Mouse (Mus musculus): ENCODE data around the gene Gm7247. TPM values are rescaled to one million over a fixed set of nuclear protein-coding genes. Genes with fewer than 3 reads are reported as not detected.

Gm7247 gene
- total RNA-seq (2023): not detected

DNA sequence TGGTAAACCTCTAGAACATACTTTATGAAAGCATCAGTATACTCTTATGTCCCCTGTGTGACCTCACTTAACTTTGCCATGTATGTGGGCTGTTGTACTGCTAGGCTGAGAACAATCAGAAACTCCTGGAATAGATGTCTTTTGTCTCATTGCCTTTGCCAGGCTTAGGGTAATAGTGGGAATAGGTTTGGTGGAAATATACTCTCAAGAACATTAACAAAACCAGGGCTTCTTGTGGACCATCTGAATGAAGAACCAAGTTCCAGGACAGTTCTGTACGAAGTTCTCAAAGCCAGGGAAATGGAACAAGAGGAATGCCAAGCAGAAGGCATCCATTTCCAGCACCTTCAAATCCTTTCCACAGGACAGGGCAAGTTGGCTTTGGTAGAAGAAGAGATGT lies at the start of gene Gm7247:
Gene Gm7247, plus strand, starts transcription at position 301 of the 400 bp plus-strand sequence.

DNA sequence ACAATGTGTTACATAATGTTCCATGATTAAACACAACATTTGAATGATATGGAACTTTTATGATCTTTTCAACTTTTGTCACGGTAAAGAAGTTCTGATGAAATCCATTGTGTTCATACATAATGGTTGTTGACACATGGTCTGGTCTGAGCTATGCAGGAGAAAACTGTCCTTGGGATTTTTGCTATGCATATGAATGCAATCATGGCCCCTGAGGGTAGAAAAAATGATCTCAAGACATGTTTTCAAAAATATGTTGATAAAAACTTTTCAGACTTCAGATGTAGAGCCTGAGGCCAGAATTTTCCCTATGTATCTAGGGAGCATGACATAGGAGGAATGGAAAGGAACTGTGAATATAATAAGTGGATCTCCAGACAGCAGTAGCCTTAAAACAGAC lies 49.0 kb downstream of the Gm7247 start, which contains the start of gene Vmn2r88:
Gene Vmn2r88, plus strand, starts transcription at position 301 of the 400 bp plus-strand sequence.

DNA sequence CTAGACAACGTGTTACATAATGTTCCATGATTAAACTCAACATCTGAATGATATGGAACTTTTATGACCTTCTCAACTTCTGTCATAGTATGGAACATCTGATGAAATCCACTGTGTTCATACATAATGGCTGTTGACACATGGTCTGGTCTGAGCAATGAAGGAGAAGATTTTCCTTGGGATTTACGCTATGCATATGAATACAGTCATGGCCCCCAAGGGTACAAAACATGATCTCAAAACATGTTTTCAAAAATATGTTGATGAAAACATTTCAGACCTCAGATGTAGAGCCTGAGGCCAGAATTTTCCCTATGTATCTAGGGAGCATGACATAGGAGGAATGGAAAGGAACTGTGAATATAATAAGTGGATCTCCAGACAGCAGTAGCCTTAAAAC lies 90.0 kb downstream of the Gm7247 start, which contains the start of gene Vmn2r89:
Gene Vmn2r89, plus strand, starts transcription at position 301 of the 400 bp plus-strand sequence.

DNA sequence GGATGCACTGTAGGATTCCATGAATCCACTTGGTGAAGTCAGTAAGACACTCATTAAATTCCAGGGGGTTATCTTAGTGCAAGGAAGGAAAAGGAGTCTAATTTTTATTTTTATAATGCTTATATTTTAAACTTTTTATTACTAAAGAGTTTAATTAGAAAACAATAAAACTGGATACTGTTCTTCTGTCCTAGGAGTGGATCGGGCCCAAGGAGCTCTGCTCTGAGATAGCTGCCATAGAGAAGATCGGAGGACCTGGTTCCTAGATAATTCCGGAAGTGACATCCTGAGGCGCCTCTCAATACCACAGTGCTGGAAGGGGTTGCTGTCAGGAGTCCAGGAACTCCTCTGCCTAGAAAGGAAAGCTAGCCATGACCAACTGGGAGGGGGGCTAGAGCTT lies 190.9 kb downstream of the Gm7247 start, which contains the start of gene Gm5622:
Gene Gm5622, plus strand, starts transcription at position 301 of the 400 bp plus-strand sequence.

DNA sequence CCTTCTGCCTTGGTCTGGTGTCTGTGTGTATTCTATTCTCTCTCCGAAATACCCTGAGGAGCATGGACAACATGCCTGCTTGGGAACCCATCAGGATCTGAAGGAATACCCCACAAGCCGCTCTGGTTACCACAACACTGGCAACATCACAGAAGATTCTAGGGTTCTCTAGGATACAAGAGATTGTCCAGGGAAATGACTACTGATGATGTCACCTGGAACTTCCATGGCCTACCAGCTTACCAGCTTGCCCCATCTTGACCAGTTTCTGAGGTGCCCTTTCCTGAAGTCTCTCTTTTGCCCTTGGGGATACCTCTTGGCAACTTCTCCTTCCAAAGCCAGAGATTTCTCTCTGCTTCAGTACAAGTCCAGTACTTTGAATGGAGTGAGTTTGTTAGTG lies 212.4 kb downstream of the Gm7247 start, which contains the start of gene Gm17175:
Gene Gm17175, minus strand, starts transcription at position 101 of the 400 bp plus-strand sequence.

DNA sequence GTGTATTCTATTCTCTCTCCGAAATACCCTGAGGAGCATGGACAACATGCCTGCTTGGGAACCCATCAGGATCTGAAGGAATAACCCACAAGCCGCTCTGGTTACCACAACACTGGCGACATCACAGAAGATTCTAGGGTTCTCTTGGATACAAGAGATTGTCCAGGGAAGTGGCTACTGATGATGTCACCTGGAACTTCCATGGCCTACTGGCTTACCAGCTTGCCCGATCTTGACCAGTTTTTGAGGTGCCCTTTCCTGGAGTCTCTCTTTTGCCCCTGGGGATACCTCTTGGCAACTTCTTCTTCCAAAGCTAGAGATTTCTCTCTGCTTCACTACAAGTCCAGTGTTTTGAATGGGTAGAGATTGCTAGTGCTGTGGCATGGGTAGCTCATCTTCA lies 230.5 kb downstream of the Gm7247 start, which contains the start of gene Gm17174:
Gene Gm17174, minus strand, starts transcription at position 101 of the 400 bp plus-strand sequence.

DNA sequence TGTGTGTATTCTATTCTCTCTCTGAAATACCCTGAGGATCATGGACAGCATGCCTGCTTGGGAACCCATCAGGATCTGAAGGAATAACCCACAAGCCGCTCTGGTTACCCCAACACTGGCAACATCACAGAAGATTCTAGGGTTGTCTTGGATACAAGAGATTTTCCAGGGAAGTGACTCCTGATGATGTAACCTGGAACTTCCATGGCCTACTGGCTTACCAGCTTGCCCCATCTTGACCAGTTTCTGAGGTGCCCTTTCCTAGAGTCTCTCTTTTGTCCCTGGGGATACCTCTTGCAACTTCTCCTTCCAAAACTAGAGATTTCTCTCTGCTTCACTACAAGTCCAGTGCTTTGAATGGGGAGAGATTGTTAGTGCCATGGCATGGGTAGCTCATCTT lies 249.7 kb downstream of the Gm7247 start, which contains the start of gene Gm17078:
Gene Gm17078, minus strand, starts transcription at position 101 of the 400 bp plus-strand sequence.

Other genes with a start within 250 kb of the Gm7247 start
- gene Eddm3b, start 247.3 kb upstream of the Gm7247 start, total RNA-seq (2023): not detected
- 3.4 TPM for gene Rnase6, start 237.8 kb upstream of the Gm7247 start, total RNA-seq (2023)
- gene Rnase1, start 215.0 kb upstream of the Gm7247 start, total RNA-seq (2023): not detected
- gene Rnase2b, start 199.5 kb upstream of the Gm7247 start, total RNA-seq (2023): not detected
- not detected for gene Ang2, start 162.6 kb upstream of the Gm7247 start, total RNA-seq (2023)
- not detected for gene Ear14, start 158.4 kb upstream of the Gm7247 start, total RNA-seq (2023)
- not detected for gene Rnase2a, start 105.6 kb upstream of the Gm7247 start, total RNA-seq (2023)
- not detected for gene Vmn2r88, start 49.1 kb downstream of the Gm7247 start, total RNA-seq (2023)
- gene Vmn2r89, start 90.1 kb downstream of the Gm7247 start, total RNA-seq (2023): not detected
- gene Gm5622, start 191.0 kb downstream of the Gm7247 start, total RNA-seq (2023): not detected
- gene Gm17175, start 212.3 kb downstream of the Gm7247 start, total RNA-seq (2023): not detected
- gene Gm17174, start 230.4 kb downstream of the Gm7247 start, total RNA-seq (2023): not detected
- gene Gm17078, start 249.6 kb downstream of the Gm7247 start, total RNA-seq (2023): not detected

All from CD4-positive naive resting alpha-beta T cell, adult 57 days (primary cell).